ENCODE assay signal across 16 mouse cellular contexts in genomic region chr13:8519204-8519603, GRCm38 (mm10).
"Had no signal": no experiment of that assay in that cellular context is flagged by ENCODE, and none has a peak within 500 bp of the region (broad histone marks: within the 10 kb centered on the region; RNA-seq: fewer than 3 reads in every experiment).

No protein-coding gene starts in this region.

- H3K27me3 ChIP-seq: limb, embryonic 15.5 days; liver, embryonic 12.5 days; neural tube, embryonic 12.5 days had no signal

- H3K36me3 ChIP-seq: limb, embryonic 15.5 days; liver, embryonic 12.5 days; midbrain, embryonic 10.5 days; neural tube, embryonic 12.5 days had no signal

- ATAC-seq: liver, embryonic 12.5 days had no signal

- H3K4me1 ChIP-seq: limb, embryonic 15.5 days; liver, embryonic 12.5 days; midbrain, embryonic 10.5 days; neural tube, embryonic 12.5 days had no signal

- H3K4me2 ChIP-seq: limb, embryonic 15.5 days; liver, embryonic 12.5 days; lung, embryonic 14.5 days; neural tube, embryonic 12.5 days had no signal

- H3K9ac ChIP-seq: limb, embryonic 15.5 days; liver, embryonic 12.5 days; lung, embryonic 14.5 days; neural tube, embryonic 12.5 days had no signal

- H3K27ac ChIP-seq: left cerebral cortex, adult 2 months; limb, embryonic 15.5 days; liver, embryonic 12.5 days; midbrain, embryonic 10.5 days; neural tube, embryonic 12.5 days had no signal

- DNase-seq: kidney, adult 11 months; kidney, postnatal 10 days; kidney, postnatal 4 days; lung, embryonic 14.5 days; lung, postnatal 10 days; lung, postnatal 4 days; right cerebral cortex, postnatal 4 days; spleen, adult 18-20 months; thymus, adult 2 months; thymus, postnatal 25 days had no signal

- H3K9me3 ChIP-seq: limb, embryonic 15.5 days; liver, embryonic 12.5 days; midbrain, embryonic 10.5 days; neural tube, embryonic 12.5 days had no signal

- H3K4me3 ChIP-seq: left cerebral cortex, adult 2 months; limb, embryonic 15.5 days; liver, embryonic 12.5 days; midbrain, embryonic 10.5 days; myocyte; neural tube, embryonic 12.5 days had no signal
